Comparison of ENCODE assay signal across 9 mouse cellular contexts in the genomic region with DNA sequence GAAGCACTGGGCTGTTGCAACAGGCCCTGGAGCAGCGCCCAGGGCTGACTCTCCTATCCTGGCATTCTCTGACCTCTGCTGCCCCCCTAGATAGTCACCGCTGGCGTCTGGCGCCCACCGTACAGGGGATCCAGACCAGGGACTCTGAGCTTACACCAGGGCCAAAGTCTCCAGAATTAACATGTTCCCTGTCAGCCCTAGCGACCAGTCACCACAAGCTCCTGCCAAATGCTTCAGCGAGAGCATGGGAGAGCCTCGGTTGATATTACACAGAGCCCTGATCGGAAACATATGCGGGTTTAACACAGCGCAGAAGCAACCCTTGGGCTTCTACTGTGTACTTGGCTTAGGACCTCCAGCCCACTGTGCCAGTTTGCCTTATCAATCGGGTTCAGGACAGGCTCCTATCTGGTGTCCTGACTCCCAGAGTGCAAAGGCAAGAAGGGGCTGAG.
DNase-seq lines count a peak whose midpoint lies in the region; ATAC-seq and TF ChIP-seq lines count a peak whose summit lies in the region.
"Had no signal": no experiment of that assay in that cellular context is flagged by ENCODE, and none has a peak within 500 bp of the region (broad histone marks: within the 10 kb centered on the region; RNA-seq: fewer than 3 reads in every experiment).

No protein-coding gene starts in this region.

- H3K36me3 ChIP-seq in forebrain, embryonic 13.5 days (ENCODE audit: poor library complexity, severe bottlenecking), result peaks cover 6% of the 10 kb centered on the region

- H3K9me3 ChIP-seq in forebrain, embryonic 13.5 days (replicated peaks), result no peaks in the 10 kb centered on the region; the same call in 1 of the 2 replicates

- no peak for TF ChIP-seq CTCF in layer of hippocampus, adult 2 months (conservative IDR thresholded peaks at IDR 0.05)

- DNase-seq in layer of hippocampus, adult 2 months (ENCODE audit: low spot score in 2 of 2), result no peak
- DNase-seq in layer of hippocampus, adult 9-10 months (ENCODE audit: low spot score), result no peak
- DNase-seq in gastrocnemius, adult 18-20 months (ENCODE audit: low spot score), result peak; percentile 55
- peak; percentile 36 to 53 for DNase-seq in kidney, postnatal 25 days
- no peak for DNase-seq in natural killer cell, adult 2 months (ENCODE audit: low spot score in 2 of 2)
- no peak for DNase-seq in left cerebral cortex, postnatal 25 days (ENCODE audit: low spot score in 2 of 2)

- peak; percentile 63 for ATAC-seq in megakaryocyte-erythroid progenitor cell, adult 5-6 weeks (replicated peaks; ENCODE audit: low FRiP score, low TSS enrichment, poor library complexity, severe bottlenecking)
- no peak for ATAC-seq in forebrain, embryonic 13.5 days
- ATAC-seq: Patski had no signal

- no peak overlapping the region for H3K4me2 ChIP-seq in forebrain, embryonic 13.5 days

- no peaks in the 10 kb centered on the region for H3K27me3 ChIP-seq in forebrain, embryonic 13.5 days
- H3K27me3 ChIP-seq: Patski had no signal

- H3K27ac ChIP-seq in layer of hippocampus, adult 2 months, result peak overlapping the region; percentile 33; the same call in 1 of the 2 replicates
- no peak overlapping the region for H3K27ac ChIP-seq in forebrain, embryonic 13.5 days

- 89% methylated on average over 12 of the region's 12 CpGs for WGBS in forebrain, embryonic 13.5 days

- H3K9ac ChIP-seq in forebrain, embryonic 13.5 days, result no peak overlapping the region

- H3K4me1 ChIP-seq in forebrain, embryonic 13.5 days, result peaks cover 15% of the 10 kb centered on the region

- intact Hi-C loops in left cerebral cortex, postnatal 25 days (cut with DNase I), result no loop called here

- no peak overlapping the region for H3K4me3 ChIP-seq in layer of hippocampus, adult 2 months
- no peak overlapping the region for H3K4me3 ChIP-seq in forebrain, embryonic 13.5 days

Comparison
In these comparisons a context has a peak if more than half of its experiments do, and no peak if none do; other contexts are left out.
1. DNase-seq: peak in gastrocnemius, adult 18-20 months (single experiment) and kidney, postnatal 25 days (2 of 2); none in layer of hippocampus, adult 2 months (0 of 2), layer of hippocampus, adult 9-10 months (single experiment), natural killer cell, adult 2 months (0 of 2) and left cerebral cortex, postnatal 25 days (0 of 2).